Mouse (Mus musculus) midbrain, embryonic 13.5 days (tissue): ENCODE data around the gene Mcur1. TPM values are rescaled to one million over a fixed set of nuclear protein-coding genes. Genes with fewer than 3 reads are reported as not detected.

Experiments
- ATAC-seq: fragments of 200-750 bp; cut with Nextera tagmentation; 2 replicates; pipeline ENCODE4 v1.8.0; 2017; ENCODE audit warnings: mild to moderate bottlenecking, moderate TSS enrichment, moderate library complexity
- H3K27ac ChIP-seq: fragments of 300-500 bp; sonication (generic); 2 replicates; pipeline ENCODE4 v1.5.1; 2015; ENCODE audit warnings: inconsistent platforms, mild to moderate bottlenecking, moderate library complexity
- H3K27me3 ChIP-seq: fragments of 300-500 bp; sonication (generic); 2 replicates; pipeline ENCODE4 v1.6.1; 2015; ENCODE audit warnings: mild to moderate bottlenecking, inconsistent platforms
- H3K36me3 ChIP-seq: fragments of 300-500 bp; sonication (generic); 2 replicates; pipeline ENCODE4 v1.6.1; 2015; ENCODE audit warnings: mild to moderate bottlenecking, inconsistent platforms
- H3K4me1 ChIP-seq: fragments of 300-500 bp; sonication (generic); replicated peaks from 2 replicates; pipeline ENCODE4 v1.6.1; 2015; ENCODE audit warnings: inconsistent platforms
- H3K4me2 ChIP-seq: fragments of 300-500 bp; sonication (generic); replicated peaks from 2 replicates; pipeline ENCODE4 v1.6.1; 2015; ENCODE audit warnings: moderate library complexity, mild to moderate bottlenecking, inconsistent platforms
- H3K4me3 ChIP-seq: fragments of 300-500 bp; sonication (generic); replicated peaks from 2 replicates; pipeline ENCODE4 v1.5.1; 2015; ENCODE audit warnings: mild to moderate bottlenecking, inconsistent platforms
- H3K9ac ChIP-seq: fragments of 300-500 bp; sonication (generic); replicated peaks from 2 replicates; pipeline ENCODE4 v1.6.1; 2015; ENCODE audit warnings: mild to moderate bottlenecking, inconsistent platforms
- H3K9me3 ChIP-seq: fragments of 300-500 bp; sonication (generic); 2 replicates; pipeline ENCODE4 v1.6.1; 2016; ENCODE audit warnings: mild to moderate bottlenecking, inconsistent platforms
- WGBS: fragments of 180-500 bp; shearing (Covaris S2); methylation state at CpG from one replicate; pipeline ENCODE4 v1.1.7; 2015; 5-methylcytosine and 5-hydroxymethylcytosine counted together
- polyA plus RNA-seq: library from polyadenylated mRNA; unstranded; fragments of >200 nt; fragmentation: Nextera tagmentation; extraction: Ambion mirVana; gene quantifications from 2 replicates; pipeline ENCODE4 v1.2.1, GENCODE M21; 2015

Mcur1 gene
- polyA plus RNA-seq, 1 experiment from 2014 or later, result 8.2 TPM

DNA sequence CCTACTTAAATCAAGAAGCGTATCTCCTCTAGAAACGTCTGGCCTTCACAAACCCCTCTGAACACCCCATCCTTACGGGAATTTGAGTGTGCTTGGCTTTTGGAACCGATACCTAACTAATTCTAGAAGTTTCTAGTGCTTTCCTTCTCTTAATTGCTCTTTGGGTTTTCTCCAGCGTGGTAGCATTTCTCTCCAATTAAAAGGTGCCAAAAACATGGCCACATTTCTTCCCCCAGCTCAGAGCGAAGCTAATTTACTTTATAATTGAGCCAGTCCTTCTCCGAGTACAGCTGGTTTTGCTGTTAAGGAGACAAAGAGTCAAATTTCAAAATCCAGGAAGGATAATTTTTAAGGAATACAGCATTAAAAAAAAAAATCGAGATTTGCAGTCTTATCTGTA lies 23.5 kb upstream of the Mcur1 start:
- Histone ChIP-seq H3K27me3 (no peaks in the 10 kb centered on the region), H3K4me3 (no peak overlapping the region), H3K9me3 (no peaks in the 10 kb centered on the region), H3K4me2 (no peak overlapping the region), H3K27ac (no peak overlapping the region), H3K9ac (no peak overlapping the region), H3K4me1 (no peaks in the 10 kb centered on the region), H3K36me3 (no peaks in the 10 kb centered on the region)
- no peak for ATAC-seq
- WGBS, result 66% methylated on average over 8 of the region's 8 CpGs

GRCm38 (mm10) chr13:43582961-43583360 lies 23.0 kb upstream of the Mcur1 start:
- no peak overlapping the region for H3K4me3 ChIP-seq
- no peak for ATAC-seq

GRCm38 (mm10) chr13:43580661-43581060 lies 20.7 kb upstream of the Mcur1 start:
- no peak for ATAC-seq
- H3K4me2 ChIP-seq, result no peak overlapping the region
- H3K27me3 ChIP-seq, result no peaks in the 10 kb centered on the region
- WGBS, result 97% methylated on average over 5 of the region's 5 CpGs
- no peaks in the 10 kb centered on the region for H3K36me3 ChIP-seq
- H3K4me3 ChIP-seq, result no peak overlapping the region
- H3K9me3 ChIP-seq, result no peaks in the 10 kb centered on the region
- no peak overlapping the region for H3K27ac ChIP-seq
- no peaks in the 10 kb centered on the region for H3K4me1 ChIP-seq
- no peak overlapping the region for H3K9ac ChIP-seq

More at GRCm38 (mm10) chr13:43582961-43583360, 23.0 kb upstream of the Mcur1 start:
- H3K27me3 ChIP-seq, result no peaks in the 10 kb centered on the region
- H3K27ac ChIP-seq, result no peak overlapping the region
- H3K36me3 ChIP-seq, result no peaks in the 10 kb centered on the region
- H3K9ac ChIP-seq, result no peak overlapping the region
- no peaks in the 10 kb centered on the region for H3K9me3 ChIP-seq
- WGBS, result 37% methylated on average over 16 of the region's 16 CpGs
- H3K4me1 ChIP-seq, result no peaks in the 10 kb centered on the region
- H3K4me2 ChIP-seq, result peak overlapping the region; percentile 30

DNA sequence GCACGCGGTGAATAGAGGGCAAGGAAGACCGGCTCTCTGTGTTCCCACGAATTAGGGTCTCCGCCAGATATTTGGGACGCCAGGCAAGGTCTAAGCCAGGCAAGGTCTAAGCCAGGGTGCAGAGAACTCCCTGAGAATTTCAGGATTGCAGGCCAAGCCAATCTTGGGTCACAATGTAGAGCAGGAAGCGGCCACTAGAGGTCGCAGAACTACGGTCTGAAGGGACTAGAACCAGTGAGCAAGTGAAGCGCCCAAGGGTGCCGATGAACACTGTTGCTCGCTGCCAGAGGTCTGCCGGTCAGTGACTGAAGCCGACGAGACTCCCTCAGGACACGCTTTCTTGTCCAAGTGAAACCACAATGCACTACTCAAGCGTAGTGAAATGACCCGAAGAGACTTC lies 19.7 kb upstream of the Mcur1 start:
- ATAC-seq, result no peak
- H3K27me3 ChIP-seq, result no peaks in the 10 kb centered on the region
- no peaks in the 10 kb centered on the region for H3K4me1 ChIP-seq
- 28% methylated on average over 18 of the region's 18 CpGs for WGBS
- H3K36me3 ChIP-seq, result no peaks in the 10 kb centered on the region
- no peak overlapping the region for H3K9ac ChIP-seq
- H3K4me2 ChIP-seq, result no peak overlapping the region
- no peaks in the 10 kb centered on the region for H3K9me3 ChIP-seq
- no peak overlapping the region for H3K27ac ChIP-seq
- no peak overlapping the region for H3K4me3 ChIP-seq

- H3K4me1 ChIP-seq, result no peaks in the 10 kb centered on the region
- no peak overlapping the region for H3K4me2 ChIP-seq
- no peaks in the 10 kb centered on the region for H3K27me3 ChIP-seq
- no peak for ATAC-seq
- no peaks in the 10 kb centered on the region for H3K36me3 ChIP-seq
- H3K9me3 ChIP-seq, result no peaks in the 10 kb centered on the region
- 91% methylated on average over 12 of the region's 12 CpGs for WGBS
- H3K9ac ChIP-seq, result no peak overlapping the region
- H3K4me3 ChIP-seq, result no peak overlapping the region
- no peak overlapping the region for H3K27ac ChIP-seq
These were observed 17.8 kb upstream of the Mcur1 start for GRCm38 (mm10) chr13:43577766-43578165.

DNA sequence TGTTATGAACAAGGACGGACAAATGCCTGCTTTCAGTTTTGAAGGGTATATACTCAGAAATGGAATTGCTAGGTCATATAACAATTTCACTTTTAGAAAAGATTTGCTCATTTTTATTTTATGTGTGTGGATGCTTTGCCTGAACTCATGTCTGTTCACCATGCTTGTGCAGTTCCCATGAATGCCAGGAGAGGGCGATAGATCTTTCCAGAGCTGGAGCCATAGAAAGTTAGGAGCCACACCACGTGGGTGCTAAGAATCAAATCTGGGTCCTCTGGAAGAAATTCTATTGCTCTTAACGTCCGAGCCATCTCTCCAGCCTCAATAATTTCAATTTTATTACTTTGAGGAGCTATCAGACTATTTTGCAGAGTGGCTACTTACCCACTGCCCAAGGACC lies 17.3 kb upstream of the Mcur1 start:
- Histone ChIP-seq H3K9ac (no peak overlapping the region), H3K4me3 (no peak overlapping the region), H3K4me1 (no peaks in the 10 kb centered on the region), H3K27ac (no peak overlapping the region), H3K27me3 (no peaks in the 10 kb centered on the region), H3K9me3 (no peaks in the 10 kb centered on the region), H3K4me2 (no peak overlapping the region), H3K36me3 (no peaks in the 10 kb centered on the region)
- WGBS, result 76% methylated on average over 5 of the region's 5 CpGs
- no peak for ATAC-seq

DNA sequence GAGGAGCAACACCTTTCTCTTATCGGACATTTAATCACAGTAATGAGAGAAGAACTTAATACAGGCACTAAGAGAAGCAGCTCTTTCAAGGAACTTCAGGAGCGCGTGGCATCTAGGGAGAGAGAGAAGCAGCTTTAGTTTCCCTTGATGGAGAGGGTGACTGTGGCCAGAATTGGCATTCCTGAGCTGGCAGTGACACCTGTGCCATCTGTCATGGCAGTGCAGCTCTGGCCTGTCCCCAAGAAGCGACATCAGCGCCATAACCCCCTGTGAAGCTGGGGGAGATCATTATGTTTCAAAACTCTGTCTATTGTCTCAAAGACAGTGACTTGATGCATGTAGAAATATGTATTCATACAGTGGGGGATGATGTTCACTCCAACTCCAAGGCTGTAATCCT lies 15.4 kb upstream of the Mcur1 start:
- H3K27me3 ChIP-seq, result no peaks in the 10 kb centered on the region
- H3K9me3 ChIP-seq, result no peaks in the 10 kb centered on the region
- H3K4me1 ChIP-seq, result no peaks in the 10 kb centered on the region
- H3K36me3 ChIP-seq, result no peaks in the 10 kb centered on the region
- 96% methylated on average over 5 of the region's 5 CpGs for WGBS
- no peak overlapping the region for H3K9ac ChIP-seq
- no peak overlapping the region for H3K27ac ChIP-seq
- no peak overlapping the region for H3K4me2 ChIP-seq
- ATAC-seq, result no peak
- no peak overlapping the region for H3K4me3 ChIP-seq

GRCm38 (mm10) chr13:43573979-43574378 lies 14.0 kb upstream of the Mcur1 start:
- no peak for ATAC-seq

GRCm38 (mm10) chr13:43567141-43567891 lies 7.3 kb upstream of the Mcur1 start:
- Histone ChIP-seq H3K4me1 (0 out of 2 replicates have a peak, but pooled peaks cover 6% of the 10 kb centered on the region), H3K27ac (peak overlapping the region; percentile 9; the same call in 1 of the 2 replicates), H3K27me3 (0 out of 2 replicates have a peak, but pooled peaks cover 3% of the 10 kb centered on the region), H3K9ac (no peak overlapping the region), H3K4me3 (no peak overlapping the region), H3K4me2 (0 out of 2 replicates have a peak overlapping the region, but pooled peaks have one; percentile 9), H3K36me3 (no peaks in the 10 kb centered on the region), H3K9me3 (no peaks in the 10 kb centered on the region)
- no peak for ATAC-seq
- WGBS, result 64% methylated on average over 24 of the region's 25 CpGs

More at GRCm38 (mm10) chr13:43573979-43574378, 14.0 kb upstream of the Mcur1 start:
- Histone ChIP-seq H3K36me3 (no peaks in the 10 kb centered on the region), H3K4me1 (no peaks in the 10 kb centered on the region), H3K27me3 (no peaks in the 10 kb centered on the region), H3K4me3 (no peak overlapping the region), H3K4me2 (no peak overlapping the region), H3K27ac (no peak overlapping the region), H3K9me3 (no peaks in the 10 kb centered on the region), H3K9ac (no peak overlapping the region)
- WGBS, result 88% methylated on average over 2 of the region's 2 CpGs

GRCm38 (mm10) chr13:43566184-43566583 lies 6.2 kb upstream of the Mcur1 start:
- Histone ChIP-seq H3K9me3 (no peaks in the 10 kb centered on the region), H3K27me3 (peaks cover 11% of the 10 kb centered on the region; the same call in 1 of the 2 replicates), H3K4me1 (0 out of 2 replicates have a peak, but pooled peaks cover 6% of the 10 kb centered on the region), H3K27ac (no peak overlapping the region), H3K4me3 (no peak overlapping the region), H3K9ac (no peak overlapping the region), H3K36me3 (no peaks in the 10 kb centered on the region), H3K4me2 (no peak overlapping the region)
- WGBS, result 87% methylated on average over 8 of the region's 8 CpGs
- ATAC-seq, result no peak

DNA sequence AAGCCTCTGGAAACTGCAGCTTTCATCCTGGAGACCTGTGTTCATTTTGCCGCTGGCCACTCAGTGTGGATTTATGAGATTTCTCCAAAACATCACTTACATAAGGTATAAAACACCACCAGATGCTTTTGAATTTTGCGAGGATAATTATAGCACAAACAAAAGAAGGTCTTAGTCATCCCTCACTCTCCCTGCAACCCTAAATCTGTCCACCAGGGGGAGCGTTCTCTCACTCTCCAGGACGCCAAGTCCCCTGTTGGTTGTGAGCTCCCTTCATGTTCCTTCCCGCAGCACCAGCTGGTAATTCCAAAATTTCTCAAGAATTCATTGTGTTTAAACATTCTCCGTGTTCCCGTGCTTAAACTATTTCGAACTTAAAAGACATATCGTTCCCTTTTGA lies 5.4 kb upstream of the Mcur1 start:
- ATAC-seq, result no peak
- WGBS, result 17% methylated on average over 9 of the region's 9 CpGs
- Histone ChIP-seq H3K9me3 (no peaks in the 10 kb centered on the region), H3K36me3 (no peaks in the 10 kb centered on the region), H3K27ac (no peak overlapping the region), H3K4me2 (no peak overlapping the region), H3K9ac (no peak overlapping the region), H3K4me3 (no peak overlapping the region), H3K4me1 (peaks cover 11% of the 10 kb centered on the region; the same call in 1 of the 2 replicates), H3K27me3 (peaks cover 14% of the 10 kb centered on the region; the same call in 1 of the 2 replicates)

GRCm38 (mm10) chr13:43564733-43565132 lies 4.7 kb upstream of the Mcur1 start:
- Histone ChIP-seq H3K27ac (no peak overlapping the region), H3K9me3 (no peaks in the 10 kb centered on the region), H3K36me3 (no peaks in the 10 kb centered on the region), H3K4me1 (peaks cover 12% of the 10 kb centered on the region; the same call in 1 of the 2 replicates), H3K27me3 (peaks cover 14% of the 10 kb centered on the region; the same call in 1 of the 2 replicates), H3K9ac (no peak overlapping the region), H3K4me2 (no peak overlapping the region), H3K4me3 (no peak overlapping the region)
- ATAC-seq, result no peak
- WGBS, result 95% methylated on average over 5 of the region's 5 CpGs
